Mouse (Mus musculus) lung, postnatal 10 days (tissue): ENCODE results near the gene St8sia6.

Source experiments
- DNase-seq: peaks from one replicate; pipeline ENCODE4 v3.0.0; 2021

The St8sia6 gene

DNA sequence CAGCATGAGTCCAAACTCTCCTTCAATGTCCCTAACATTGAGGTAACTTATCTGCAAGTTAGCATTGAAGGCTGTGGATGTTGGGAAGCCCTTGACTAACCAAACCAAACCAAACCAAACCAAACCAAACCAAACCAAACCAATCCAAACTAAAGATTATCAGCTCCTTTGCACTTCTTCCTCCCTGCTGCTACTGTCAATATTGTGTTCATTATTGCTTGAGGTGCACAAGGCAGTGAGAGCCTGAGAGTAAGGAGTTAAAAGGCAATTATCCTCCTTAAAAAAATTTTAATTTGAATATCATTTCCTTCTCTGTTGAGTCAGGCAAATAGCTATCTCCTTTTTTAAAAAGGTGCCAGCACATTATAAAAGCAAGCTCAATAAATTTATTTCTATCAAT, 190.8 kb downstream of the St8sia6 start:
- no peak for DNase-seq
